Mouse (Mus musculus): ENCODE measurements around the gene Lgr4. TPM values are rescaled to one million over a fixed set of nuclear protein-coding genes. Genes with fewer than 3 reads are reported as not detected.
"Not testable (repeated sequence)": the region's sequence is repeated elsewhere in the genome, so short reads cannot be mapped to it uniquely, and the experiment has no call there.

Lgr4 gene
- total RNA-seq (2017): 0.92 and 1.9 TPM in 2 replicates

DNA sequence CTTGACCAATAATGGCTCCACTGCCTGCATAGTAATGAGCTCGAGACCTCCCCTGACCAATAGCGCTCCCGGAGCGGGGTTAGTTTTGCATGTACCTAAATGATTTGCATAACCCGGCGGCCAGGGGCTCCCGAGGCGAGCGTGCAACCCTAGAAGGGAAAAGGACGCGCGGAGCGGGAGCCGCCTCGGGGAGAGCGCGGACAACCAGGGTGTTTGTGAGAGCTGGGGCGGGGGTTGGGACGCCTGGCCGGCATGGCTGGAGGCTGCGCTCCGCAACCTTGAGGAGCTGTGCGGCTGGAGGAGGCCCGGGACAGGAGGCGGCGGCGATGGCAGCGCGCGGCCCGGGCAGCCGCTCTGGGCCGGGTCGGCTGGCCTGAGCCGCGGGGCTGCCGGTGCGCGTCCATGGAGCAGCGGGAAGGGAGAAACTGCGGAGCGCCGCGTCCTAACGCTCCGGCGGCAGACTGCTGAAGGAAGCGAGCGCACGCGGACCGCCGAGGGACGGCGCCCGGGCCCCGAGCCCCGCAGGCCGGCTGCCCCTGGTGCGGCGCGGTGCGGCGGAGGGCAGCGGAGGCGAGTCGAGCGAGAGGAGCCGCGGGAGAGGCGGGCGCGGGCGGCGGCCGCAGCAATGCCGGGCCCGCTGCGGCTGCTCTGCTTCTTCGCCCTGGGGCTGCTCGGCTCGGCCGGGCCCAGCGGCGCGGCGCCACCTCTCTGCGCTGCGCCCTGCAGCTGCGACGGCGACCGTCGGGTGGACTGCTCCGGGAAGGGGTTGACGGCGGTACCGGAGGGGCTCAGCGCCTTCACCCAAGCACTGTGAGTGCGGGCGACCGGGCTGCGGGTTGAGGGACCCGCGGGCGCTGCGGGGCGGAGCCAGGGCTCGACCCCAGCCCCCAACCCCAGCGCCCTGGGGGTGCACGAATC, at the start of gene Lgr4:
TSS of gene Lgr4 (plus strand) at position 152 of the 918 bp plus-strand sequence.
- peak; percentile 94 for ATAC-seq (replicated peaks; ENCODE audit: low read depth, poor library complexity, severe bottlenecking)

DNA sequence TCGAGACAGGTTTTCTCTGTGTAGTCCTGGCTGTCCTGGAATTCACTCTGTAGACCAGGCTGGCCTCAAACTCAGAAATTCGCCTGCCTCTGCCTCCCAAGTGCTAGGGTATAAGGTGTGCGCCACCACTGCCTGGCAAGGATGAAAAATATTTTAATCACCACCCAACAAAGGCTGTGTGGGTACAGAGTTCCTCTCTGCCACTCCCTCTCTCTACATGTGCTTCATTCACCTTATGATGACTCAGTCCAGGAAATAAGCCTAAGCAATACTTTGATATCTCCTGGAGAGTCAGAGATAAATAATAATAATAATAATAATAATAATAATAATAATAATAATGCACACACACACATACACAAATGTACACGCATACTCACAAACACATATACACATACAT, 38.0 kb upstream of the Lgr4 start:
- ATAC-seq (replicated peaks; ENCODE audit: low read depth, poor library complexity, severe bottlenecking): not testable (repeated sequence)

DNA sequence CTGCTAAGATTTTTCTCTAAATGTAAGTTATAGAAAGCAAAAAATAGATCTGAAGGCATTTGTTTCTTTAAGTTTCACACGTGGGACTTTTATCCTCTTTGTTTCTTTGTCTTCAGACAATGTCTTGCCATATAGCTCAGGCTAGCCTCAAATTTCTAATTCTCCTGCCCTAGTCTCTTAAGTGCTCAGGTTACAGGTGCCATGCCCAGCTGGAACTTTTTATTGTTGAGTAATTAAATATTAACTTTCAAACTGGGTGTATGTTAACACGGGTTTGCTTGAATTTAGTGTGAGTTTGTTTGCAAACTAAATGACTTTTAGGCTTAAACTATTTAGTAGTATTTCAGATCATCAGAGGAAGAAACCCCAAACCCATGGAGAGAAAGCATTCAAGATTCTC, 36.3 kb upstream of the Lgr4 start:
- ATAC-seq (replicated peaks; ENCODE audit: low read depth, poor library complexity, severe bottlenecking): no peak

GRCm38 (mm10) chr2:109881625-109882024, 35.8 kb upstream of the Lgr4 start:
- ATAC-seq (replicated peaks; ENCODE audit: low read depth, poor library complexity, severe bottlenecking): no peak

DNA sequence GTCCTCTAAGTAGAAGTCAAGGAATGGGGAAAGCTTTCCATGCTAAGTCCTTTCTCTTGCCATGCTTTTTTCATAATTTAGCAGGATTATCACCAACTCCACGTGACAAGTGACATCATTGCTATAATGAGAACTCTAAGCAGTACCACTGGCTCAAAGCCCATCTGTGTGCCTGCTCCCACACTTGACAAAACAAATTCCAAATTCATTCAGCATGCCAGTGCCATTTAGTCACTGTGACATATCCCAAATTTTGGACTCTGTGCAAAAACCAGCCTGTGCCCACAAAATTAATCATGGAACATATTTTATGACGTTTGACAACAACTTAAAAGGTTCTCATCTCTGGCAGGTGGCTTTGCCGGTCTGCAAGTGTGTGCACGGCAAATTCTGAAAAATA, 33.3 kb upstream of the Lgr4 start:
- no peak for ATAC-seq (replicated peaks; ENCODE audit: low read depth, poor library complexity, severe bottlenecking)

DNA sequence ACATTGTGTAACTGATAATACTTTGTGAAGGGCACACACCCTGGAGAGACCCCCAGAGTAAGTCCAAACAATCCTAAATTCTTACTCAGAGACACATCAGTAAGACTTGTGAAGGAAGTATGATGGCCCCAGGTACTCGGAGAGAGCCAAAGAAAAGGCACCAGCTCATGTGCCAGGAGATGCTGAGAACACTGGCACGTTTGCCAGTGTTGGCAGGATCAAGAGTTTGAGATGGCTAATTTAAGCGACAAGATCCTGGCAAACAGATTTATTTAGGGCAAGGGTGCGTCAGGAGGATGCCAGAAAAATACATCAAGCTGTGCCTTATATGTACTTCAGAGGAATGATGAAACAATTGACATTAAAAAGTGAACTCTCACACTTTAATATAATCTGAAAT, 32.9 kb upstream of the Lgr4 start:
- ATAC-seq (replicated peaks; ENCODE audit: low read depth, poor library complexity, severe bottlenecking): no peak

DNA sequence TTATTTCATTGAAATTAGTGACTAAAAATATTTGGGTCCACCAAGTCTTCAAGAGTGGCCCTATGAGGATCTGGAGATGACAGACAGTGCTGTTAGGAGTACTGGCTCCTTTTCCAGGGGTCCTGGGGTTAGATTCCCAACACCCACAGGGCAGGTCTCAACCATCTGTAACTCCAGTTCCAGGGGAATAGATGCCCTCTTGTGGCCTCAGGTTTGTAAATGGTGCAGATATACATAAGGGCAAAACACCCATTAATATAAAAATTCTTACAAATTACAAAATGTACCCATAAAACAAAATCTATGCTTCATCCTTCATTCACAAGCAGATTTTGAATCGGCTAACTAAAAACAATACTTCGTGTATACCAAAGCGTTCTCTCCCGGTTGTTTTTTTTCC, 27.4 kb upstream of the Lgr4 start:
- ATAC-seq (replicated peaks; ENCODE audit: low read depth, poor library complexity, severe bottlenecking): no peak

DNA sequence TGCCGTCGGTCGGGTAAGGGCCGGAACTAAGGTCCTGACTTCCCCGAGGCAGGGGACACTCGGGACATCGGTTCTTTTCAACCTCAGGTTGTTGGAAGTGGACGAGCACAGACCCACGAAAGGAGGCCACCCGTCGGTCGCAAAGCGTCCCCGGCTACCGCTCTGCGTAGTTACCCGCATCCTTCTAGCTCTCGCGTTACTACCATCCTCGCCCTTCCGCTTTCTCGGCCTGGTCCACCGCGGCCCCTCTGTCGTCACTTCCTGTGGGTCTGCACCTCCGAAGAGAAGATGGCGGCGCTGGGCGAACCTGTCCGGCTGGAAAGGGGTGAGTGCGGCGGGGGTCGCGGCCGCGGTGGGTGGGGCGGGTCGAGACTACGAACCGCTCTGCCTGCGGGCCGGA, 26.9 kb upstream of the Lgr4 start, which contains the start of gene Lin7c:
TSS of gene Lin7c (plus strand) at position 257 of the 400 bp plus-strand sequence.
- ATAC-seq (replicated peaks; ENCODE audit: low read depth, poor library complexity, severe bottlenecking): peak; percentile 98

DNA sequence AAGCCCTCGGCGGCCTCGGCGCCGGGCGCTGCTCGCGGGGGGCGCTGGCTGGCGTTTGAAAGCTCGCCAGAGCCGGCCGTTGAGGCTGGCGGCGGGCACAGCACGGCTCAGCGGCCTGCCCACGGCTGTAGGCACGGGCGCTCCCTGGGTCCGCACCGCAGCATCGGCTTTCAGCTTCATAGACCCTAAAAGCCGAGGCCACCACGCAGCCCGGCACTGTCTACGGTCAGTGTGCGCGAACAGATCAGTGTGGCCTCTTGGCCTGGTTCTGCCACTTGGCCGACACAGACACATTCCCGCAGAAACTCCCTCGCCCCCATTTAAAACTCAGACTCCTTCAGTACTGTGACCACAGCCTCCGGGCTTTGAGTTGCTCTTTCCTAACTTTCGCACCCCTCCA, 26.4 kb upstream of the Lgr4 start:
- ATAC-seq (replicated peaks; ENCODE audit: low read depth, poor library complexity, severe bottlenecking): peak; percentile 22

- no peak for ATAC-seq (replicated peaks; ENCODE audit: low read depth, poor library complexity, severe bottlenecking)
Observed at GRCm38 (mm10) chr2:109891471-109891870, 26.0 kb upstream of the Lgr4 start.

- ATAC-seq (replicated peaks; ENCODE audit: low read depth, poor library complexity, severe bottlenecking): peak; percentile 80
Observed at GRCm38 (mm10) chr2:109896311-109896710, 21.1 kb upstream of the Lgr4 start.

- no peak for ATAC-seq (replicated peaks; ENCODE audit: low read depth, poor library complexity, severe bottlenecking)
Observed at GRCm38 (mm10) chr2:109902869-109903268, 14.6 kb upstream of the Lgr4 start.

GRCm38 (mm10) chr2:109904171-109904821, 13.2 kb upstream of the Lgr4 start:
- peak; percentile 100 for ATAC-seq (replicated peaks; ENCODE audit: low read depth, poor library complexity, severe bottlenecking)

- no peak for ATAC-seq (replicated peaks; ENCODE audit: low read depth, poor library complexity, severe bottlenecking)
Observed at GRCm38 (mm10) chr2:109909122-109909521, 8.3 kb upstream of the Lgr4 start.

- ATAC-seq (replicated peaks; ENCODE audit: low read depth, poor library complexity, severe bottlenecking): no peak
Observed at GRCm38 (mm10) chr2:109912216-109912615, 5.2 kb upstream of the Lgr4 start.

- no peak for ATAC-seq (replicated peaks; ENCODE audit: low read depth, poor library complexity, severe bottlenecking)
Observed at GRCm38 (mm10) chr2:109912766-109913165, 4.7 kb upstream of the Lgr4 start.

GRCm38 (mm10) chr2:109913241-109913640, 4.2 kb upstream of the Lgr4 start:
- no peak for ATAC-seq (replicated peaks; ENCODE audit: low read depth, poor library complexity, severe bottlenecking)

- no peak for ATAC-seq (replicated peaks; ENCODE audit: low read depth, poor library complexity, severe bottlenecking)
Observed at GRCm38 (mm10) chr2:109914601-109915000, 2.8 kb upstream of the Lgr4 start.

GRCm38 (mm10) chr2:109916782-109917495, 508 bp upstream of the Lgr4 start:
- ATAC-seq (replicated peaks; ENCODE audit: low read depth, poor library complexity, severe bottlenecking): peak; percentile 6; the same call in 1 of the 2 replicates

GRCm38 (mm10) chr2:109918592-109919262, 1.3 kb downstream of the Lgr4 start:
- ATAC-seq (replicated peaks; ENCODE audit: low read depth, poor library complexity, severe bottlenecking): no peak

All from common myeloid progenitor, adult 5-6 weeks (primary cell).